In genomic region chr15:95370720-95371395, GRCm38 (mm10) we compare ENCODE assay signal across 8 mouse cellular contexts.
DNase-seq lines count a peak whose midpoint lies in the region; ATAC-seq and TF ChIP-seq lines count a peak whose summit lies in the region.

No protein-coding gene starts in this region.

- in situ Hi-C loops in Patski (cut with MboI; ENCODE audit: low pct_unique_long_range_greater_than_20kb): no loop called here

- H3K4me1 ChIP-seq in forebrain, embryonic 14.5 days (ENCODE audit: control insufficient read depth, insufficient read depth, low read length): peaks cover 3% of the 10 kb centered on the region; the same call in 1 of the 2 replicates
- no peaks in the 10 kb centered on the region for H3K4me1 ChIP-seq in forebrain, embryonic 11.5 days (replicated peaks; ENCODE audit: control insufficient read depth, insufficient read depth, low read length)
- no peaks in the 10 kb centered on the region for H3K4me1 ChIP-seq in midbrain, embryonic 14.5 days (ENCODE audit: control insufficient read depth, insufficient read depth, low read length)

- no peak overlapping the region for H3K4me2 ChIP-seq in forebrain, embryonic 14.5 days (ENCODE audit: low read length)
- no peak overlapping the region for H3K4me2 ChIP-seq in forebrain, embryonic 11.5 days (ENCODE audit: low read depth, low read length, severe bottlenecking)
- no peak overlapping the region for H3K4me2 ChIP-seq in midbrain, embryonic 14.5 days (ENCODE audit: low read length)

- H3K9me3 ChIP-seq in forebrain, embryonic 14.5 days (replicated peaks; ENCODE audit: control insufficient read depth, low read length): no peaks in the 10 kb centered on the region
- no peaks in the 10 kb centered on the region for H3K9me3 ChIP-seq in forebrain, embryonic 11.5 days (ENCODE audit: control insufficient read depth, low read length)
- no peaks in the 10 kb centered on the region for H3K9me3 ChIP-seq in midbrain, embryonic 14.5 days (ENCODE audit: control insufficient read depth, low read length)

- peak; percentile 39 for DNase-seq in forebrain, embryonic 14.5 days (ENCODE audit: low spot score)
- no peak for DNase-seq in forebrain, embryonic 11.5 days (ENCODE audit: low spot score)
- no peak for DNase-seq in Patski (ENCODE audit: low read depth, low spot score)
- DNase-seq in cerebellum, postnatal 14 days: peak; percentile 63 to 66
- DNase-seq in midbrain, embryonic 14.5 days: peak; percentile 30
- DNase-seq in kidney, postnatal 25 days: no peak
- no peak for DNase-seq in thymus, postnatal 14 days
- no peak for DNase-seq in thymus, postnatal 10 days (ENCODE audit: low spot score in 2 of 2)

- H3K9ac ChIP-seq in forebrain, embryonic 14.5 days (ENCODE audit: low read length): no peak overlapping the region
- no peak overlapping the region for H3K9ac ChIP-seq in forebrain, embryonic 11.5 days (ENCODE audit: low read length)
- no peak overlapping the region for H3K9ac ChIP-seq in midbrain, embryonic 14.5 days (replicated peaks; ENCODE audit: low read length)

- no peaks in the 10 kb centered on the region for H3K36me3 ChIP-seq in forebrain, embryonic 14.5 days (ENCODE audit: control insufficient read depth, insufficient read depth, low read length)
- H3K36me3 ChIP-seq in forebrain, embryonic 11.5 days (ENCODE audit: control insufficient read depth, insufficient read depth, low read length): no peaks in the 10 kb centered on the region
- no peaks in the 10 kb centered on the region; the same call in 1 of the 2 replicates for H3K36me3 ChIP-seq in midbrain, embryonic 14.5 days (ENCODE audit: control insufficient read depth, insufficient read depth, low read length)

- ATAC-seq in forebrain, embryonic 14.5 days: peak; percentile 60; the same call in 1 of the 2 replicates
- ATAC-seq in forebrain, embryonic 11.5 days (replicated peaks; ENCODE audit: low FRiP score): no peak
- ATAC-seq in Patski: peak; percentile 85
- no peak for ATAC-seq in midbrain, embryonic 14.5 days (ENCODE audit: low FRiP score, low TSS enrichment)

- H3K27me3 ChIP-seq in forebrain, embryonic 14.5 days (replicated peaks; ENCODE audit: control insufficient read depth, insufficient read depth, low read length): no peaks in the 10 kb centered on the region
- H3K27me3 ChIP-seq in forebrain, embryonic 11.5 days (ENCODE audit: control insufficient read depth, insufficient read depth, low read length): no peaks in the 10 kb centered on the region
- no peaks in the 10 kb centered on the region for H3K27me3 ChIP-seq in Patski
- H3K27me3 ChIP-seq in midbrain, embryonic 14.5 days (ENCODE audit: control insufficient read depth, insufficient read depth, low read length): no peaks in the 10 kb centered on the region

- CTCF ChIA-PET in Patski (lab: Charles Lee): no interaction called here

- WGBS in forebrain, embryonic 14.5 days: 75% methylated on average over 16 of the region's 16 CpGs
- 85% methylated on average over 16 of the region's 16 CpGs for WGBS in forebrain, embryonic 11.5 days
- 75% methylated on average over 16 of the region's 16 CpGs for WGBS in midbrain, embryonic 14.5 days

- no peak overlapping the region for H3K27ac ChIP-seq in forebrain, embryonic 14.5 days (ENCODE audit: low read depth, low read length)
- H3K27ac ChIP-seq in forebrain, embryonic 11.5 days (ENCODE audit: low read depth, low read length): no peak overlapping the region
- peak overlapping the region; percentile 28; the same call in 1 of the 2 replicates for H3K27ac ChIP-seq in midbrain, embryonic 14.5 days (replicated peaks; ENCODE audit: low read depth, low read length)

- H3K4me3 ChIP-seq in forebrain, embryonic 14.5 days (ENCODE audit: low read depth, low read length): no peak overlapping the region
- no peak overlapping the region for H3K4me3 ChIP-seq in forebrain, embryonic 11.5 days (ENCODE audit: low read depth, low read length)
- no peak overlapping the region for H3K4me3 ChIP-seq in midbrain, embryonic 14.5 days (replicated peaks; ENCODE audit: low read depth, low read length)

- TF ChIP-seq CTCF in Patski (IDR thresholded peaks at IDR 0.05): no peak

- POLR2A ChIA-PET in Patski (lab: Charles Lee): no interaction called here

Comparison
In these comparisons a context has a peak if more than half of its experiments do, and no peak if none do; other contexts are left out.
1. ATAC-seq: peak in forebrain, embryonic 14.5 days (single experiment) and Patski (single experiment); none in forebrain, embryonic 11.5 days (single experiment) and midbrain, embryonic 14.5 days (single experiment).
2. DNase-seq: peak in forebrain, embryonic 14.5 days (single experiment), cerebellum, postnatal 14 days (2 of 2) and midbrain, embryonic 14.5 days (single experiment); none in forebrain, embryonic 11.5 days (single experiment), Patski (single experiment), kidney, postnatal 25 days (0 of 2), thymus, postnatal 14 days (single experiment) and thymus, postnatal 10 days (0 of 2).